Mouse (Mus musculus) MEL (cell line): ENCODE results near the gene Cpne8. TPM values are rescaled to one million over a fixed set of nuclear protein-coding genes. Genes with fewer than 3 reads are reported as not detected.

Source experiments
- DNase-seq: peaks from one replicate; pipeline ENCODE4 v3.0.0; 2011; ENCODE audit warnings: low read depth, low spot score
- H3K27ac ChIP-seq: 2 replicates; pipeline ENCODE4 v1.5.1; 2012; ENCODE audit warnings: low read depth, mild to moderate bottlenecking, control low read depth, low read length, moderate library complexity; ENCODE audit not compliant: control insufficient read depth
- H3K27me3 ChIP-seq, 2 experiments: fragments of 150-350 bp in 1 of 2; sonication (generic) in 1 of 2; 2 replicates each; pipeline ENCODE4 v1.6.1; 2012; ENCODE audit warnings: low read length in 2 of 2, mild to moderate bottlenecking in 2 of 2, improper control_type of control experiment in 1 of 2, moderate library complexity in 1 of 2; ENCODE audit not compliant: insufficient read depth in 2 of 2, control insufficient read depth in 1 of 2
- H3K36me3 ChIP-seq, 2 experiments: 2 replicates each; pipeline ENCODE4 v1.6.1; 2012 to 2014; ENCODE audit warnings: low read length in 2 of 2, improper control_type of control experiment in 1 of 2, inconsistent platforms in 1 of 2, mild to moderate bottlenecking in 1 of 2; ENCODE audit not compliant: insufficient read depth in 2 of 2, control insufficient read depth in 1 of 2
- H3K4me1 ChIP-seq, 2 experiments: fragments of 150-350 bp in 1 of 2; sonication (generic) in 1 of 2; 2 replicates each; pipeline ENCODE4 v1.6.1; 2012; ENCODE audit warnings: low read length in 2 of 2, improper control_type of control experiment in 1 of 2, mild to moderate bottlenecking in 1 of 2; ENCODE audit not compliant: insufficient read depth in 2 of 2, control insufficient read depth in 1 of 2
- H3K4me3 ChIP-seq, 2 experiments: fragments of 150-350 bp in 1 of 2; sonication (generic) in 1 of 2; 2 replicates each; pipeline ENCODE4 v1.5.1; 2012; ENCODE audit warnings: low read depth in 2 of 2, low read length in 2 of 2, mild to moderate bottlenecking in 2 of 2, moderate library complexity in 2 of 2, control low read depth in 1 of 2, improper control_type of control experiment in 1 of 2; ENCODE audit not compliant: control insufficient read depth in 1 of 2, insufficient read depth in 1 of 2
- H3K79me2 ChIP-seq: 2 replicates; pipeline ENCODE4 v1.6.1; 2012; ENCODE audit warnings: mild to moderate bottlenecking, low read length, moderate library complexity; ENCODE audit not compliant: control insufficient read depth, poor library complexity, insufficient read depth
- H3K9ac ChIP-seq: 2 replicates; pipeline ENCODE4 v1.6.1; 2012; ENCODE audit warnings: low read depth, mild to moderate bottlenecking, control low read depth, low read length, moderate library complexity; ENCODE audit not compliant: control insufficient read depth, poor library complexity, severe bottlenecking
- H3K9me3 ChIP-seq: fragments of 150-350 bp; sonication (generic); replicated peaks from 2 replicates; pipeline ENCODE4 v1.6.1; 2012; ENCODE audit warnings: mild to moderate bottlenecking, low read length, improper control_type of control experiment, moderate library complexity; ENCODE audit not compliant: insufficient read depth
- CHD1 ChIP-seq: IDR thresholded peaks from 2 replicates; pipeline ENCODE4 v1.6.1; 2012; ENCODE audit warnings: low read depth, mild to moderate bottlenecking, inconsistent platforms, low read length, improper control_type of control experiment
- CTCF ChIP-seq, 3 experiments: IDR thresholded peaks in 2 of 3; conservative IDR thresholded peaks in 1 of 3; 2 replicates each; pipeline ENCODE4 v1.5.1; 2011 to 2012; ENCODE audit warnings: low read length in 3 of 3, low read depth in 2 of 3, mild to moderate bottlenecking in 2 of 3, improper control_type of control experiment in 1 of 3, inconsistent platforms in 1 of 3, mixed read lengths in 1 of 3, moderate library complexity in 1 of 3; ENCODE audit not compliant: control insufficient read depth in 1 of 3, insufficient read depth in 1 of 3, poor library complexity in 1 of 3, severe bottlenecking in 1 of 3
- E2F4 ChIP-seq: IDR thresholded peaks from 2 replicates; pipeline ENCODE4 v1.6.1; 2011; ENCODE audit warnings: low read depth, low read length, improper control_type of control experiment, borderline replicate concordance
- ELF1 ChIP-seq: IDR thresholded peaks from 2 replicates; pipeline ENCODE4 v1.6.1; 2014; ENCODE audit warnings: low read depth, mild to moderate bottlenecking, inconsistent platforms, low read length, improper control_type of control experiment, moderate library complexity
- GABPA ChIP-seq: IDR thresholded peaks from 2 replicates; pipeline ENCODE4 v1.6.1; 2012; ENCODE audit warnings: low read depth, mild to moderate bottlenecking, inconsistent platforms, low read length, improper control_type of control experiment, moderate library complexity
- GATA1 ChIP-seq: IDR thresholded peaks from 2 replicates; pipeline ENCODE4 v1.6.1; 2011; ENCODE audit warnings: low read depth, low read length, improper control_type of control experiment
- HCFC1 ChIP-seq: IDR thresholded peaks from 2 replicates; pipeline ENCODE4 v1.6.1; 2012; ENCODE audit warnings: low read depth, mild to moderate bottlenecking, inconsistent platforms, low read length, improper control_type of control experiment, moderate library complexity
- MAZ ChIP-seq: IDR thresholded peaks from 2 replicates; pipeline ENCODE4 v1.6.1; 2012; ENCODE audit warnings: low read depth, mild to moderate bottlenecking, inconsistent platforms, low read length, improper control_type of control experiment
- MEF2A ChIP-seq: IDR thresholded peaks from 2 replicates; pipeline ENCODE4 v1.6.1; 2014; ENCODE audit warnings: low read depth, mild to moderate bottlenecking, inconsistent platforms, low read length, improper control_type of control experiment; ENCODE audit not compliant: poor library complexity, insufficient replicate concordance, severe bottlenecking; ENCODE audit errors: extremely low read depth
- MXI1 ChIP-seq: IDR thresholded peaks from 2 replicates; pipeline ENCODE4 v1.6.1; 2011; ENCODE audit warnings: mild to moderate bottlenecking, low read depth, low read length, improper control_type of control experiment
- MYB ChIP-seq: IDR thresholded peaks from 2 replicates; pipeline ENCODE4 v1.6.1; 2011; ENCODE audit warnings: mild to moderate bottlenecking, low read depth, low read length, improper control_type of control experiment
- POLR2AphosphoS2 ChIP-seq: IDR thresholded peaks from 2 replicates; pipeline ENCODE4 v1.6.1; 2011; ENCODE audit warnings: low read length, improper control_type of control experiment
- POLR2AphosphoS5 ChIP-seq: IDR thresholded peaks from 2 replicates; pipeline ENCODE4 v1.6.1; 2012; ENCODE audit warnings: low read depth, borderline replicate concordance, mild to moderate bottlenecking, inconsistent platforms, low read length, moderate library complexity, mixed read lengths
- SIN3A ChIP-seq: IDR thresholded peaks from 2 replicates; pipeline ENCODE4 v1.6.1; 2012; ENCODE audit warnings: low read length, improper control_type of control experiment, inconsistent platforms
- TBP ChIP-seq: IDR thresholded peaks from 2 replicates; pipeline ENCODE4 v1.8.0; 2011; ENCODE audit warnings: low read depth, low read length, improper control_type of control experiment
- TCF12 ChIP-seq: IDR thresholded peaks from 2 replicates; pipeline ENCODE4 v1.6.1; 2014; ENCODE audit warnings: low read depth, mild to moderate bottlenecking, inconsistent platforms, low read length, improper control_type of control experiment, moderate library complexity
- UBTF ChIP-seq: IDR thresholded peaks from 2 replicates; pipeline ENCODE4 v1.6.1; 2012; ENCODE audit warnings: low read depth, mild to moderate bottlenecking, inconsistent platforms, low read length, improper control_type of control experiment, moderate library complexity, borderline replicate concordance; ENCODE audit not compliant: insufficient read depth
- USF2 ChIP-seq, 2 experiments: IDR thresholded peaks; 2 replicates each; pipeline ENCODE4 v1.6.1; 2011 to 2012; ENCODE audit warnings: improper control_type of control experiment in 2 of 2, low read length in 2 of 2, borderline replicate concordance in 1 of 2, inconsistent platforms in 1 of 2, low read depth in 1 of 2, mild to moderate bottlenecking in 1 of 2; ENCODE audit not compliant: insufficient read depth in 1 of 2
- ZC3H11A ChIP-seq: IDR thresholded peaks from 2 replicates; pipeline ENCODE4 v1.6.1; 2012; ENCODE audit warnings: low read depth, mild to moderate bottlenecking, inconsistent platforms, low read length, improper control_type of control experiment
- ZKSCAN1 ChIP-seq: IDR thresholded peaks from 2 replicates; pipeline ENCODE4 v1.6.1; 2012; ENCODE audit warnings: low read depth, mild to moderate bottlenecking, inconsistent platforms, low read length, improper control_type of control experiment, moderate library complexity
- ZMIZ1 ChIP-seq: IDR thresholded peaks from 2 replicates; pipeline ENCODE4 v1.6.1; 2012; ENCODE audit warnings: low read depth, mild to moderate bottlenecking, inconsistent platforms, low read length, improper control_type of control experiment, moderate library complexity
- ZNF384 ChIP-seq: IDR thresholded peaks from 2 replicates; pipeline ENCODE4 v1.6.1; 2012; ENCODE audit warnings: low read depth, mild to moderate bottlenecking, inconsistent platforms, low read length, improper control_type of control experiment
- polyA plus RNA-seq, 2 experiments: library from polyadenylated mRNA; stranded (reverse) in 1 of 2; unstranded in 1 of 2; fragments of >175 nt in 1 of 2; fragments of >200 nt in 1 of 2; gene quantifications; 2 replicates each; pipeline versions ENCODE4 v1.2.1 to v1.2.4; 2012; ENCODE audit warnings: low replicate concordance in 2 of 2, low read depth in 1 of 2; ENCODE audit not compliant: insufficient read length in 2 of 2, insufficient read depth in 1 of 2, missing spikeins in 1 of 2
- total RNA-seq: library from RNA; depleted of rRNA; stranded (reverse); fragments of 300-350 nt; gene quantifications from 2 replicates; pipeline ENCODE4 v1.2.3, GENCODE M21; 2012

Cpne8 gene
- total and polyA plus RNA-seq, 3 experiments, result 18.5 to 50.4 TPM; not detected in 1

DNA sequence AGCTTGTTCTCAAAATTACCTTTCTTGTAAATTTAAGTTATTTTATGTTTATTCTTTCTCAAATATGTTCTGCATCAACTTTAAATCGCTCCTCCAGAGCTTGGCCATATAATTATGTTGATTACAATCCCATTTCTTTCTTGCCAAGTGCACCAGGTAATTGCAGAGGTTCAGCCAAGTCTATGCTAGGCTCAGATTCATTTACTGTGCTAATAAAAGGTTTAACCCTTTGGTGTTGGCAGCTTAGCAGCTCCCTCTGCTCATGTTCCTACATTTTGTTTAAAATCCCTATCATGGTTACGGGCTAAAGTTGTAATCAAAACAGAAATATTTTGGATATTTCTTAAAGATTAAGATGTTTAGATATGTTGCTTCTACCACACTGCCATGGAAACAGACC is 216.0 kb downstream of the Cpne8 start:
- no peak for DNase-seq
- Histone ChIP-seq H3K9me3 (no peaks in the 10 kb centered on the region), H3K9ac (no peak overlapping the region), H3K4me3 (no peak overlapping the region), H3K27me3 (no peaks in the 10 kb centered on the region), H3K36me3 (no peaks in the 10 kb centered on the region), H3K4me1 (no peaks in the 10 kb centered on the region), H3K27ac (no peak overlapping the region), H3K79me2 (no peaks in the 10 kb centered on the region)
- TF ChIP-seq E2F4 (no peak), GATA1 (no peak), TCF12 (no peak), MYB (no peak), TBP (no peak), ZC3H11A (no peak), CHD1 (no peak)

DNA sequence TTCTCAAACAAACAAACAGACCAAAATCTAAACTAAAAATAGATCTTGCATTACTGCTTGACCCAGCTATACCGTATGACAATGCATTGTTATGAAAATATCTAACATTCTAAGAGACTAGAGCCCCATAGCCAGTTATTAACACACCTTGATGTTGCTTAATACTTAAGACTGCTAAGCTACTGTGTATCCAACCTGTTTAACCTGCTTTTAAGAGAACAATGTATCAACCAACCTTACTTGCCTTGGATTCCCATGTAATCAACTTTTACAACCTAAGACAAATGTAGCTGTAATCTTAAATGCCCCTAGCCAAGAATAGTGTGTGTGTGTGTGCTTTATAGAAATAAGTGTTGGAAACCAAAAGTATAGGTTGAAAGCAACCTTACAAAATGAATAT is 233.2 kb downstream of the Cpne8 start:
- Histone ChIP-seq H3K9ac (no peak overlapping the region), H3K79me2 (no peaks in the 10 kb centered on the region), H3K36me3 (no peaks in the 10 kb centered on the region), H3K27ac (no peak overlapping the region), H3K4me3 (no peak overlapping the region), H3K9me3 (no peaks in the 10 kb centered on the region), H3K4me1 (no peaks in the 10 kb centered on the region), H3K27me3 (no peaks in the 10 kb centered on the region)
- no peak for TF ChIP-seq ZNF384
- TF ChIP-seq POLR2AphosphoS2, result no peak
- no peak for TF ChIP-seq USF2 (IDR thresholded peaks at IDR 0.05; ENCODE audit: borderline replicate concordance in 1 of 2, insufficient read depth in 1 of 2, low read depth in 1 of 2, low read length in 2 of 2)
- no peak for TF ChIP-seq ZC3H11A
- TF ChIP-seq UBTF, result no peak
- no peak for TF ChIP-seq GABPA
- no peak for TF ChIP-seq ELF1
- TF ChIP-seq ZMIZ1, result no peak
- TF ChIP-seq E2F4, result no peak
- TF ChIP-seq CHD1, result no peak
- no peak for TF ChIP-seq MAZ
- no peak for TF ChIP-seq MEF2A
- no peak for TF ChIP-seq SIN3A
- no peak for TF ChIP-seq GATA1
- no peak for TF ChIP-seq MXI1
- no peak for TF ChIP-seq POLR2AphosphoS5
- TF ChIP-seq ZKSCAN1, result no peak
- TF ChIP-seq HCFC1, result no peak
- TF ChIP-seq TBP, result no peak
- no peak for TF ChIP-seq CTCF (IDR thresholded peaks at IDR 0.05 in 2 of 3, conservative IDR thresholded peaks at IDR 0.05 in 1 of 3; ENCODE audit: control insufficient read depth in 1 of 3, insufficient read depth in 1 of 3, low read depth in 2 of 3, low read length in 3 of 3, poor library complexity in 1 of 3, severe bottlenecking in 1 of 3)
- DNase-seq, result no peak
